Mouse (Mus musculus) liver, postnatal 0 days (tissue): ENCODE data around the gene Olfr508.

Experiments used
- CTCF ChIP-seq: sonication (generic); IDR thresholded peaks from 2 replicates; pipeline ENCODE4 v1.5.1; 2016; ENCODE audit warnings: antibody characterized with exemption, low read depth
- EP300 ChIP-seq: IDR thresholded peaks from 2 replicates; pipeline ENCODE4 v1.6.1; 2016; ENCODE audit warnings: antibody characterized with exemption, low read depth, mild to moderate bottlenecking

DNA sequence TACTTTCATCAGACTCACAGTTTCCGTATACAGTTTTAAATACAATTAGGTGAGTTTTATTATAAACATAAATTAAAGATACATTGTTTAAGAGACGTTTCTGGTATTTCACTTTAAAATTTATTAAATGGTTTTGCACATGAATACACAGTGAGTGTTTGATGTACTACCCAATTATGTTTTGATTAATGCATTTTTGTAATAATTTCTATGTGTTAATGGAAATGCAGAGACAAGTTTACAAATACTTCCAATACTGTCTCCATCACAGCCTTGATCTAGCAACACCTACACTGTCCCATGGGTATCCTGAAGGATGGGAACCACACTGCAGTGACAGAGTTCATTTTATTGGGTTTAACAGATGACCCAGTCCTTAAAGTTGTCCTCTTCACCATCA is 8.3 kb upstream of the Olfr508 start, which contains the start of gene Olfr507:
- TF ChIP-seq EP300 (no peak), CTCF (no peak)
